Mouse (Mus musculus) gastrocnemius, adult 2 months (tissue): ENCODE measurements around the gene Armc3. TPM values are rescaled to one million over a fixed set of nuclear protein-coding genes. Genes with fewer than 3 reads are reported as not detected.

Source experiments
- DNase-seq: peaks from one replicate; pipeline ENCODE4 v3.0.0; 2022
- H3K27ac ChIP-seq: fragments of 200-600 bp; 2 replicates; pipeline ENCODE4 v1.8.1; 2022; ENCODE audit warnings: mild to moderate bottlenecking
- H3K4me3 ChIP-seq: fragments of 200-600 bp; 2 replicates; pipeline ENCODE4 v1.8.1; 2022; ENCODE audit warnings: mild to moderate bottlenecking, moderate library complexity
- CTCF ChIP-seq: fragments of 200-600 bp; IDR thresholded peaks from 2 replicates; pipeline ENCODE4 v1.8.1; 2022; ENCODE audit warnings: antibody characterized with exemption, mild to moderate bottlenecking, moderate library complexity
- intact Hi-C: fragments of 180-260 bp; cut with DNase I; formaldehyde crosslinking; loops from one replicate; pipeline ENCODE4 v1.15.1; 2025
- total RNA-seq, 2 experiments: library from RNA; stranded (reverse); gene quantifications; 2 replicates each; pipeline ENCODE4 v1.2.3; 2021

The Armc3 gene
- total RNA-seq, 2 experiments from 2014 or later, result not detected

- intact Hi-C loops, result no loop called here
- peak; percentile 26; the same call in 1 of the 2 replicates for TF ChIP-seq CTCF
- H3K4me3 ChIP-seq, result no peak overlapping the region
- DNase-seq, result no peak
- H3K27ac ChIP-seq, result no peak overlapping the region
These were observed 39.7 kb downstream of the Armc3 start for GRCm38 (mm10) chr2:19238771-19239170.

- intact Hi-C loops, result no loop called here
- Histone ChIP-seq H3K27ac (no peak overlapping the region), H3K4me3 (no peak overlapping the region)
- TF ChIP-seq CTCF, result no peak
- no peak for DNase-seq
These were observed 50.5 kb downstream of the Armc3 start for GRCm38 (mm10) chr2:19249611-19250010.

GRCm38 (mm10) chr2:19255037-19255436 is 55.9 kb downstream of the Armc3 start:
- Histone ChIP-seq H3K4me3 (no peak overlapping the region), H3K27ac (no peak overlapping the region)
- TF ChIP-seq CTCF, result no peak
- DNase-seq, result no peak
- intact Hi-C loops, result no loop called here

GRCm38 (mm10) chr2:19257255-19257654 is 58.2 kb downstream of the Armc3 start:
- Histone ChIP-seq H3K27ac (no peak overlapping the region), H3K4me3 (no peak overlapping the region)
- intact Hi-C loops, result no loop called here
- DNase-seq, result no peak
- no peak for TF ChIP-seq CTCF

GRCm38 (mm10) chr2:19260399-19260798 is 61.3 kb downstream of the Armc3 start:
- no peak for TF ChIP-seq CTCF
- Histone ChIP-seq H3K27ac (no peak overlapping the region), H3K4me3 (no peak overlapping the region)
- DNase-seq, result no peak
- intact Hi-C loops, result no loop called here

- no peak for DNase-seq
- peak; percentile 31; the same call in 1 of the 2 replicates for TF ChIP-seq CTCF
- intact Hi-C loops, result no loop called here
- H3K27ac ChIP-seq, result no peak overlapping the region
- H3K4me3 ChIP-seq, result no peak overlapping the region
These were observed 64.3 kb downstream of the Armc3 start for GRCm38 (mm10) chr2:19263375-19263774.

GRCm38 (mm10) chr2:19265834-19266233 is 66.7 kb downstream of the Armc3 start:
- intact Hi-C loops, result no loop called here
- DNase-seq, result no peak
- Histone ChIP-seq H3K27ac (no peak overlapping the region), H3K4me3 (no peak overlapping the region)
- no peak for TF ChIP-seq CTCF

- peak; percentile 18 for DNase-seq
- Histone ChIP-seq H3K4me3 (no peak overlapping the region), H3K27ac (no peak overlapping the region)
- TF ChIP-seq CTCF, result no peak
- intact Hi-C loops, result no loop called here
These were observed 68.3 kb downstream of the Armc3 start for GRCm38 (mm10) chr2:19267396-19267795.

- H3K27ac ChIP-seq, result no peak overlapping the region
These were observed 70.9 kb downstream of the Armc3 start for GRCm38 (mm10) chr2:19269955-19270354.

GRCm38 (mm10) chr2:19270709-19271120 is 71.6 kb downstream of the Armc3 start:
- intact Hi-C loops, result loop anchor here (10.0 kb wide), 1 partner anchor 1846 kb away; no protein-coding TSS in a partner anchor
- no peak for DNase-seq
- no peak for TF ChIP-seq CTCF
- no peak overlapping the region for H3K4me3 ChIP-seq
- no peak overlapping the region for H3K27ac ChIP-seq

More at GRCm38 (mm10) chr2:19269955-19270354, 70.9 kb downstream of the Armc3 start:
- peak; percentile 20; the same call in 1 of the 2 replicates for TF ChIP-seq CTCF
- no peak overlapping the region for H3K4me3 ChIP-seq
- intact Hi-C loops, result loop anchor here (10.0 kb wide), 1 partner anchor 1845 kb away; no protein-coding TSS in a partner anchor
- no peak for DNase-seq

- Histone ChIP-seq H3K27ac (no peak overlapping the region), H3K4me3 (no peak overlapping the region)
- DNase-seq, result no peak
- intact Hi-C loops, result loop anchor here (10.0 kb wide), 1 partner anchor 1850 kb away; no protein-coding TSS in a partner anchor
- no peak for TF ChIP-seq CTCF
These were observed 75.5 kb downstream of the Armc3 start for GRCm38 (mm10) chr2:19274583-19274982.

- Histone ChIP-seq H3K27ac (peak overlapping the region; percentile 69), H3K4me3 (peak overlapping the region; percentile 82)
- DNase-seq, result peak; percentile 73
- TF ChIP-seq CTCF, result peak; percentile 98
- intact Hi-C loops, result loop anchor here (2.0 to 10.0 kb wide), 3 partner anchors 403 to 1851 kb away; no protein-coding TSS in a partner anchor
These were observed 76.8 kb downstream of the Armc3 start for GRCm38 (mm10) chr2:19275602-19276539.

GRCm38 (mm10) chr2:19280331-19280730 is 81.2 kb downstream of the Armc3 start:
- intact Hi-C loops, result no loop called here
- DNase-seq, result no peak
- Histone ChIP-seq H3K27ac (no peak overlapping the region), H3K4me3 (no peak overlapping the region)
- no peak for TF ChIP-seq CTCF
